Mouse (Mus musculus) stomach, embryonic 14.5 days (tissue): ENCODE results near the gene Ush1g. TPM values are rescaled to one million over a fixed set of nuclear protein-coding genes. Genes with fewer than 3 reads are reported as not detected.

ENCODE experiments used
- ATAC-seq: fragments of 200-750 bp; cut with Nextera tagmentation; 2 replicates; pipeline ENCODE4 v1.8.0; 2017; ENCODE audit warnings: low read depth, moderate TSS enrichment; ENCODE audit not compliant: insufficient number of reproducible peaks, insufficient read depth, low FRiP score
- H3K27ac ChIP-seq: fragments of 300-500 bp; sonication (generic); 2 replicates; pipeline ENCODE4 v1.5.1; 2014; ENCODE audit warnings: mild to moderate bottlenecking, low read length, moderate library complexity, mixed read lengths
- H3K27me3 ChIP-seq: fragments of 300-500 bp; sonication (generic); 2 replicates; pipeline ENCODE4 v1.6.1; 2014; ENCODE audit warnings: low read length, control low read depth, mixed read lengths; ENCODE audit not compliant: control insufficient read depth, insufficient read depth
- H3K36me3 ChIP-seq: fragments of 300-500 bp; sonication (generic); 2 replicates; pipeline ENCODE4 v1.6.1; 2014; ENCODE audit warnings: mild to moderate bottlenecking, control low read depth, low read length, moderate library complexity, mixed read lengths; ENCODE audit not compliant: control insufficient read depth, insufficient read depth
- H3K4me1 ChIP-seq: fragments of 300-500 bp; sonication (generic); 2 replicates; pipeline ENCODE4 v1.6.1; 2014; ENCODE audit warnings: low read length, control low read depth, mixed read lengths; ENCODE audit not compliant: control insufficient read depth, insufficient read depth
- H3K4me2 ChIP-seq: fragments of 300-500 bp; sonication (generic); replicated peaks from 2 replicates; pipeline ENCODE4 v1.6.1; 2014; ENCODE audit warnings: low read depth, low read length, control low read depth
- H3K4me3 ChIP-seq: fragments of 300-500 bp; sonication (generic); 2 replicates; pipeline ENCODE4 v1.5.1; 2014; ENCODE audit warnings: low read depth, low read length, control low read depth
- H3K9ac ChIP-seq: fragments of 300-500 bp; sonication (generic); replicated peaks from 2 replicates; pipeline ENCODE4 v1.6.1; 2014; ENCODE audit warnings: low read depth, mild to moderate bottlenecking, control low read depth, low read length, moderate library complexity, mixed read lengths
- H3K9me3 ChIP-seq: fragments of 300-500 bp; sonication (generic); 2 replicates; pipeline ENCODE4 v1.6.1; 2016; ENCODE audit warnings: low read depth, low read length, control low read depth; ENCODE audit not compliant: control insufficient read depth
- WGBS: fragments of 180-500 bp; shearing (Covaris S2); extraction: QIAGEN DNeasy Blood & Tissue Kit; methylation state at CpG from one replicate; pipeline ENCODE4 v1.1.7; 2014; 5-methylcytosine and 5-hydroxymethylcytosine counted together
- polyA plus RNA-seq: library from polyadenylated mRNA; unstranded; fragments of >200 nt; fragmentation: Nextera tagmentation; extraction: Ambion mirVana; gene quantifications from 2 replicates; pipeline ENCODE4 v1.2.1, GENCODE M21; 2014

The Ush1g gene
- polyA plus RNA-seq, 1 experiment from 2014 or later: not detected

DNA sequence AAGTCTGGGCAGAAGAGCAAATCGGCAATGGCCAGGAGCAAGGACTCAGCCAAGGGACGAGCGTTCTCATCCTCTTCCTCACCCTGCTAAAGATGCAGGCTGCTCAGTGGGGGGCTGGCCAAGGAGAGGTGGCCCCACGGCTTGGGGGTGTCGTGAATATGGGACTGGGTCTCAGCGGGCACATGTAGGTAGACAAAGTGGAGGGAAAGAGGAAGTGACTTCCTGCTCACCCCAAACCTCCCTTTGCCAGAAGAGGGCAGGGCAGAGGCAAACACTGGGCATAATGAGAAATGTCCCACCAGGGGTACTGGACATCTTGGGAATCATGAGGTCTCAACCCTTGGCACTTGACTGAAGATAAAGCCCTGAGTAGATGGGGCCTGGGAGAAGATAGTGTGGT lies 37.9 kb upstream of the Ush1g start:
- Histone ChIP-seq H3K36me3 (no peaks in the 10 kb centered on the region), H3K9me3 (no peaks in the 10 kb centered on the region), H3K27ac (peak overlapping the region; percentile 2; the same call in 1 of the 2 replicates), H3K4me3 (no peak overlapping the region), H3K9ac (no peak overlapping the region), H3K4me1 (peaks cover 8% of the 10 kb centered on the region; the same call in 1 of the 2 replicates), H3K27me3 (no peaks in the 10 kb centered on the region), H3K4me2 (no peak overlapping the region)
- 74% methylated on average over 6 of the region's 6 CpGs for WGBS
- ATAC-seq: no peak

GRCm38 (mm10) chr11:115359293-115359692 lies 37.5 kb upstream of the Ush1g start:
- H3K9me3 ChIP-seq: no peaks in the 10 kb centered on the region
- ATAC-seq: peak; percentile 38; the same call in 1 of the 2 replicates
- peak overlapping the region; percentile 48; the same call in 1 of the 2 replicates for H3K27ac ChIP-seq
- 35% methylated on average over 3 of the region's 3 CpGs for WGBS
- H3K27me3 ChIP-seq: no peaks in the 10 kb centered on the region
- no peak overlapping the region for H3K9ac ChIP-seq
- H3K36me3 ChIP-seq: no peaks in the 10 kb centered on the region
- H3K4me1 ChIP-seq: peaks cover 8% of the 10 kb centered on the region; the same call in 1 of the 2 replicates
- H3K4me3 ChIP-seq: no peak overlapping the region
- H3K4me2 ChIP-seq: no peak overlapping the region

- H3K27ac ChIP-seq: peak overlapping the region; percentile 48; the same call in 1 of the 2 replicates
- no peaks in the 10 kb centered on the region for H3K36me3 ChIP-seq
- H3K27me3 ChIP-seq: no peaks in the 10 kb centered on the region
- 14% methylated on average over 5 of the region's 5 CpGs for WGBS
- no peak overlapping the region for H3K4me3 ChIP-seq
- H3K4me1 ChIP-seq: peaks cover 8% of the 10 kb centered on the region; the same call in 1 of the 2 replicates
- H3K9ac ChIP-seq: no peak overlapping the region
- no peak overlapping the region for H3K4me2 ChIP-seq
- no peak for ATAC-seq
- no peaks in the 10 kb centered on the region for H3K9me3 ChIP-seq
Measured at GRCm38 (mm10) chr11:115358468-115358867, 36.6 kb upstream of the Ush1g start.

DNA sequence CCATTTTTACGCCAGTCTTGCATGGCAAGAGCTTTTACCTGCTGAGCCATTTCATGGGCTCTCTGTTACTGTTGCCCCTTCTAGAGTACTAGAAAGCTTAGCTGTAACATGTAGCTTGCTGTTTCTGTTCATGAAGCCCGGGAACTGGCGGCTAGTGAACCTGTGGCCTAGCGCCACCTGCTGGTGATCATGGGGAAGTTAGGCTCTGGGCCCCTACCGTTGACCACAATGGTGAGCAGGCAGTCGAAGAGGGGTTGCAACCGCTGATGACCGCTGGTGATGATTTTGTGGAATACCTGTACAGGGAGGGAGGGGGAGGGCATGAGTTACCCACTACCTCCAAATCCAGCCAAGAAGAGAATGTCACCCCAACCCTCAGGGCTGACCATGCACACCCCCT lies 32.3 kb upstream of the Ush1g start:
- ATAC-seq: no peak
- H3K4me1 ChIP-seq: peaks cover 6% of the 10 kb centered on the region; the same call in 1 of the 2 replicates
- no peaks in the 10 kb centered on the region for H3K9me3 ChIP-seq
- H3K36me3 ChIP-seq: no peaks in the 10 kb centered on the region
- H3K27ac ChIP-seq: no peak overlapping the region
- no peak overlapping the region for H3K9ac ChIP-seq
- 7% methylated on average over 8 of the region's 8 CpGs for WGBS
- no peaks in the 10 kb centered on the region for H3K27me3 ChIP-seq
- H3K4me2 ChIP-seq: no peak overlapping the region
- no peak overlapping the region for H3K4me3 ChIP-seq

DNA sequence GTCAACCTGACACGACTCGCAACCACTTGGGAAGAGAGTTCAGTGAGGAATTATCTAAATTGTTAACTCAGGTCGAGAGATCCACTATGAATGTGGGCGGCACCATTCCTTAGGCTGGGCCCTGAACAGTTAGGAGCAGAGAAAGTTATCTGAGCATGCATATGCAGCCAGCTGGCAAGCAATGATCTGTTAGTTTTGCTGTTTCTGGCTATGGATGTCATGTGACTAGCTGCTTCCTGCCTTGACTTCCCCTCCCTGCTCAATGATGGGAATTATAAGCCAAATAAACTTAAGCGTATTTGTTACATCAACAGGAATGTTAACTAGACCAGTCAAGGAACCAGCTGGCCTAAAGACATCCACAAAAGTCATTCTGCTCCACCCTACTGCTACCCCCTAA lies 31.5 kb upstream of the Ush1g start:
- Histone ChIP-seq H3K27ac (no peak overlapping the region), H3K9me3 (no peaks in the 10 kb centered on the region), H3K27me3 (no peaks in the 10 kb centered on the region), H3K4me1 (peaks cover 5% of the 10 kb centered on the region; the same call in 1 of the 2 replicates), H3K9ac (no peak overlapping the region), H3K4me2 (no peak overlapping the region), H3K36me3 (no peaks in the 10 kb centered on the region), H3K4me3 (no peak overlapping the region)
- 88% methylated on average over 5 of the region's 5 CpGs for WGBS
- no peak for ATAC-seq

DNA sequence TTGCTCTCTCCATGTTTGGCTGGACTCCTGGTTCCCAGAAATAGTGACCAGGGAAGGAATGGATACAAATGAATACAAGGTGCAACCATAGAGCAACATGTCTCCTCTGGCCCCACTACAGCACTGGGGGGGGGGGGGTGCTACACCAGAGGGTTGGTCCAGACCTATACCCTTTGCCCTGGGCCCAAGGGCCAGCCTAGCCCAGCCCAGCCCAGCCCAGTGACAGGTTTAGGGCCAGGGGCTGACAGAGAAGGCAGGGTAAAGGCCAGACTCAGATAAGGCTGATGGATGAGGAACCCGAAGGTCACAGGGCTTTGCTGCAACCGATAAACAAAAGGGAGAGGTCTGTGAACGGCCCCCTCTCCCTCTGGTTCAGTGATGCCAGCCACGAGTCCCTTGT lies 28.1 kb upstream of the Ush1g start:
- no peak for ATAC-seq
- Histone ChIP-seq H3K4me1 (peaks cover 19% of the 10 kb centered on the region; the same call in 1 of the 2 replicates), H3K4me3 (no peak overlapping the region), H3K27me3 (no peaks in the 10 kb centered on the region), H3K36me3 (no peaks in the 10 kb centered on the region), H3K27ac (no peak overlapping the region), H3K9me3 (no peaks in the 10 kb centered on the region), H3K9ac (no peak overlapping the region), H3K4me2 (no peak overlapping the region)
- 26% methylated on average over 4 of the region's 4 CpGs for WGBS

- Histone ChIP-seq H3K36me3 (no peaks in the 10 kb centered on the region), H3K4me1 (peaks cover 21% of the 10 kb centered on the region; the same call in 1 of the 2 replicates), H3K9me3 (no peaks in the 10 kb centered on the region), H3K4me3 (no peak overlapping the region), H3K27ac (no peak overlapping the region), H3K4me2 (no peak overlapping the region), H3K27me3 (no peaks in the 10 kb centered on the region), H3K9ac (no peak overlapping the region)
- no peak for ATAC-seq
- WGBS: 38% methylated on average over 17 of the region's 17 CpGs
Measured at GRCm38 (mm10) chr11:115348681-115349248, 26.9 kb upstream of the Ush1g start.

DNA sequence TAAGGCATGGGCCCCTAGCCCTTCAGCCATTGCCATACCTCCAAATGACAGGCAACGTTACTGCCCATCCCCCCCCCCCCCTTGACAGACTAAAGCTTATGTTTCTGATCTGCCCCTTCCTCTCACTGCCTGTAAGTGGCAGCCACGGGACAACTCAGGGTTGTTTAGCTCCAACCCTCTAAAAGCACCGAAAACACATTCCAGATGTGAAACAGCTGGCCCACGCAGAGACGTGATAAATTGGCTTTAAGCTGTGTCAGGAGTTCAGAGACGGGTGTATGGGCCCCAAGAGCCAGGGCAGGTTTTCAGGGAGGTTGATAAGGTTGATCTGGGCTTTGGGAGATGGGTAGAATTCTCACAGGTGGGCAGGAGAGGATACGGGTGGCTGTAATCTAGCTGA lies 23.7 kb upstream of the Ush1g start:
- no peaks in the 10 kb centered on the region for H3K36me3 ChIP-seq
- no peak for ATAC-seq

GRCm38 (mm10) chr11:115344967-115345366 lies 23.1 kb upstream of the Ush1g start:
- Histone ChIP-seq H3K9me3 (no peaks in the 10 kb centered on the region), H3K36me3 (no peaks in the 10 kb centered on the region), H3K27me3 (no peaks in the 10 kb centered on the region), H3K4me2 (no peak overlapping the region), H3K27ac (no peak overlapping the region), H3K9ac (no peak overlapping the region), H3K4me3 (no peak overlapping the region), H3K4me1 (peaks cover 21% of the 10 kb centered on the region; the same call in 1 of the 2 replicates)
- ATAC-seq: no peak
- WGBS: 11% methylated on average over 12 of the region's 12 CpGs

More for the DNA sequence above, 23.7 kb upstream of the Ush1g start:
- Histone ChIP-seq H3K27ac (no peak overlapping the region), H3K4me2 (no peak overlapping the region), H3K4me3 (no peak overlapping the region), H3K9me3 (no peaks in the 10 kb centered on the region), H3K9ac (no peak overlapping the region), H3K4me1 (peaks cover 21% of the 10 kb centered on the region; the same call in 1 of the 2 replicates), H3K27me3 (no peaks in the 10 kb centered on the region)
- 13% methylated on average over 7 of the region's 7 CpGs for WGBS
